Mouse (Mus musculus): ENCODE measurements around the gene Pnrc2. TPM values are rescaled to one million over a fixed set of nuclear protein-coding genes. Genes with fewer than 3 reads are reported as not detected.

Pnrc2 gene
- polyA plus RNA-seq (2017; shearing (Covaris generic)), result 100 to 1,000 TPM; 203 to 210 TPM

DNA sequence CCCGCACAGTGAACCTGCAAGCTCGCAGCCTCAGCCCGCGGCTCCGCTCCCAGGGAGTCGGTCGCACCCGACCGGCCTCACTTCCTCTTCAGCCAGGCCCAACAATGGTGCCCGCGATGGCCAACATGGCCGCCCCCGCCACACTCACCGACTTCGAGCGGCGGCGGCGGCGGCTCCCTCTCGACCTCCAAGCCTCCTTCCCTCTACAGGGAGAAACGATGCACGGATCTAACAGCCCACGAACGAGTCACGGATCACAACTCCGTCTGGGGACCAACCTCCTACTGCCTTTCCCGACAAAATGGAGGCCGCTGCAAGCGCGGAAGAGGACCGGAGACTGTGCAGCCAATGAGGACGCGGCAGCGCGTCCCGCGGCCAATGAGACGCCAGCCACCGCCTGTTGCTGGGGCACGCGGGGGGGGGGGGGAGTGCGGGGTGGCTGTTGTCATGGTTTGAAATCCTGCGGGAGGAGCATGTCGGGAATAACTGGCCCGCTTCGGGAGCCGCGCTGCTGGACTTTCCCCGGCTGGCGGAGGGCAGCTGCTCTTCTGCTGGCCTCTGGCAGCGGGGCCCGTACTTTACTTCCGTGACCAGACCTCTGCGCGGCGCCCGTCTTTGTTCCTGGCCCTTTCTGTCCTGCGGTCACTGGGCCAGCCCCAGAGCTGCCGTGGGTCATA, at the start of gene Pnrc2:
Gene Pnrc2 (minus strand): TSS at position 325 of the 677 bp plus-strand sequence.

DNA sequence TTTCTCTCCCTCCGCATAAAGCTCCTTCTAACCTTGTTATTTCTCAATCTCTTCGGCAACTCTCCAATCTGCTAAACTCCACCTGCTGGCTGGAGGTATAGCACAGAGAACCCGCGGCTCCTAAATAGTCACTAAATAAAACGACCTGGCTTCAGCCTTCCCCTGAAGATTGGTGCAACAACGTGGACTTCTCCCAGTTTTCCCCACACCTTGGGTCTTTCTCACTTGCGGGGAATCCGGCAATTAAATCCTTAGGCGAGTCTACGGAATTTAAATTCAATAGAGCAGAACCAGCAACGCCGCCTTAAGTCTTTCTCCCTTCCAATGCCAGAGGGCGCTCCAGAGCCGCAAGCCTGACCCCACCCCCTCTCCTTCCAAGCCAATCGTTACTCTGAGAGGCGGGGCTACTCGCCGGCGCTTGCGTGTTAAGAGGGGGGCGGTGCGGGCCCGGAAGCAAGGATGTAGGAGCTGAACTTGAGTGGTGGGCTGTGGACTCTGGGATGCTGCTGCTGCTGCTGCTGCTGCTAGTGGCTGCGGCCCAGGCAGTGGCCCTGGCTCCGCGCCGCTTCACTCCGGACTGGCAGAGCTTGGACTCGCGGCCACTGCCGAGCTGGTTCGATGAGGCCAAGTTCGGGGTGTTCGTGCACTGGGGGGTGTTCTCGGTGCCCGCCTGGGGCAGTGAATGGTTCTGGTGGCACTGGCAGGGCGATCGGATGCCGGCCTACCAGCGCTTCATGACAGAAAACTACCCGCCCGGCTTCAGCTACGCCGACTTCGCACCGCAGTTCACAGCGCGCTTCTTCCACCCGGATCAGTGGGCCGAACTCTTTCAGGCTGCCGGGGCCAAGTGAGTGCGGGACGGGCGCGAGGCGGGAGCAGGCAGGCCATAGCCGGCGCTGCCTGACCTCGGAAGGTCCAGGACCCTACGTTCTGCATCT, 46.9 kb upstream of the Pnrc2 start, which contains the start of gene Fuca1:
Gene Fuca1 (plus strand): TSS at position 432 of the 938 bp plus-strand sequence.

DNA sequence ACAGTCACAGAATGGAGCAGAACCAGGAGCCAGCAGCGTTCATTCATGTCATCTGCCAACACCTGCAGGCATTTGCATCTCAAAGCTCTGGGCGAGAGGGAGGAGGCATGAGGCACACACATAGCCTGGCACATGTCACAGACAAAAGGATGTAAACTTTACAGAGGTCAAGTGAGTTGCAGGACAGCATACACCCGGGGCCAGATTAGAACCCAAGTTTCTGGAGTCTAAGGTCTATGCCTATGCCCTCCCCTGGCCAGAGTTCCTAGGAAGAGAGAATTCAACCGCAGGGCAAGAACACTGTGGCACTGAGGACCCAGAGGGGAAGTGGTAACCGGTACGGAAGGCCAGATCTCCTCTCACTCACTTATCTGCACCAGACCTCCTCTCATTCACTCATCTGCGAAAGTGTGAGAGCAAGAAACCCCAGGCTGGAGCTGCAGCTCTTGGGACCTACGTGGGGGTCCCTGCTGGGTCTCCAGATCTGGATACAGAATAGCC, 21.5 kb upstream of the Pnrc2 start, which contains the start of gene Cnr2:
Gene Cnr2 (plus strand): TSS at position 324 of the 501 bp plus-strand sequence.

DNA sequence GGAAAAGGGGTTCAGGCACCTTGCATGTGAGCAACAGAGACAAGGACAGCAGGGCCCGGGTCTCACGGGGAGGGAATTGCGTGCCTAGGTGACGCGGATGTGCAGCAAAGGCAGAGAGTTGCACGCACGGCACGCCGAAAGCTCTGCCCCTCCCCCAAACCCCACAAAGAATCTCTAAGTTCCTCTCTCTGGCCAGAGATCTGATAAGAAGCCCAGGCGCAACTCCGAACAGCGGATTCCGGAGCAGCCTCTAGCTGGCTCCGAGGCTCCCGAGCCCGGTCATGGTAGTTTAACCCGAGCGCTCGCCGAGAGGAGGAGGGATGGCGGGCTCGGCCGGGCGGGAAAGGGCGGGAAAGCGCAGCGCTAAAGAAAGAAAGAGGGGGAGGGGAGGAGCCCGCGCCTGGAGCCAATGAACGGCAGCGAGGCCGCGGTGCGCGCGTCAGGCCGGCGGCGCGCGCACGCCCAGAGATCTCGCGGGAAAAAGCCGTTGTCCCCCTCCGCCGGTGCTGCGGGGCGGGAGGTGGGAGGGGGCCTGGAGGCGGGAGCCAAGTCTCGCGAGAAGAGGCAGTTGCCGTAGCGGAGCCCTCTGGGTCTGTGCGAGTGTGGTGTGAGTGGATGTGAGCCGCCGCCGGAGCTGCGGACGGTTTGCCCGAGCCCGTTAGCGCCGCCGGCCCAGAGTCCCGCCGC, 18.0 kb downstream of the Pnrc2 start, which contains the start of gene Srsf10:
Gene Srsf10 (plus strand): TSS at position 212 of the 687 bp plus-strand sequence.

Other genes starting within 250 kb of the Pnrc2 start
- gene Ifnlr1, start 187.6 kb downstream of the Pnrc2 start, polyA plus RNA-seq (2017; shearing (Covaris generic)), result under 1 TPM in 1 of 2 experiments, not detected in 1; 0.20 TPM
- gene Il22ra1, start 145.7 kb downstream of the Pnrc2 start, polyA plus RNA-seq (2017; shearing (Covaris generic)), result not detected
- gene Myom3, start 114.1 kb downstream of the Pnrc2 start, polyA plus RNA-seq (2017; shearing (Covaris generic)), result not detected
- 100 to 1,000 TPM; 126 to 150 TPM for gene Srsf10, start 18.1 kb downstream of the Pnrc2 start, polyA plus RNA-seq (2017; shearing (Covaris generic))
- gene Cnr2, start 21.5 kb upstream of the Pnrc2 start, polyA plus RNA-seq (2017; shearing (Covaris generic)), result 10 to 100 TPM in 1 of 2 experiments, 1 to 10 TPM in 1; 8.5 to 11.3 TPM
- 100 to 1,000 TPM in 1 of 2 experiments, 10 to 100 TPM in 1; 89.7 to 112 TPM for gene Fuca1, start 46.9 kb upstream of the Pnrc2 start, polyA plus RNA-seq (2017; shearing (Covaris generic))
- 10 to 100 TPM; 74.0 to 76.3 TPM for gene Hmgcl, start 72.6 kb upstream of the Pnrc2 start, polyA plus RNA-seq (2017; shearing (Covaris generic))
- gene Gale, start 89.9 kb upstream of the Pnrc2 start, polyA plus RNA-seq (2017; shearing (Covaris generic)), result 10 to 100 TPM; 15.4 to 35.5 TPM
- 100 to 1,000 TPM; 289 to 317 TPM for gene Lypla2, start 98.8 kb upstream of the Pnrc2 start, polyA plus RNA-seq (2017; shearing (Covaris generic))
- gene Pithd1, start 113.4 kb upstream of the Pnrc2 start, polyA plus RNA-seq (2017; shearing (Covaris generic)), result 10 to 100 TPM; 72.6 to 84.9 TPM
- 10 to 100 TPM; 40.6 to 84.9 TPM for gene Eloa, start 147.9 kb upstream of the Pnrc2 start, polyA plus RNA-seq (2017; shearing (Covaris generic))
- 100 to 1,000 TPM; 331 to 438 TPM for gene Rpl11, start 179.6 kb upstream of the Pnrc2 start, polyA plus RNA-seq (2017; shearing (Covaris generic))